Mouse (Mus musculus): ENCODE measurements around the gene Gm42674. TPM values are rescaled to one million over a fixed set of nuclear protein-coding genes. Genes with fewer than 3 reads are reported as not detected.

Gm42674 gene
- total RNA-seq (2021), result 1 to 10 TPM in 1 of 2 experiments, not detected in 1; 1.4 TPM
- long read RNA-seq, result 0 reads

GRCm38 (mm10) chr3:90601486-90602110, at the start of gene Gm42674:
Gene Gm42674, plus strand, starts transcription at chr3:90601904.
- DNase-seq (ENCODE audit: low spot score in 2 of 2), result no peak

- no peak for DNase-seq (ENCODE audit: low spot score in 2 of 2)
Observed at GRCm38 (mm10) chr3:90552231-90552630, 49.5 kb upstream of the Gm42674 start.

- peak; percentile 30 to 63 for DNase-seq (ENCODE audit: low spot score in 2 of 2)
Observed at GRCm38 (mm10) chr3:90555954-90556353, 45.8 kb upstream of the Gm42674 start.

- DNase-seq (ENCODE audit: low spot score in 2 of 2), result no peak
Observed at GRCm38 (mm10) chr3:90560008-90560628, 41.6 kb upstream of the Gm42674 start, which contains the start of gene S100a3. Gene S100a3, plus strand, starts transcription at chr3:90560578.

- DNase-seq (ENCODE audit: low spot score in 2 of 2), result no peak
Observed at GRCm38 (mm10) chr3:90574691-90575090, 27.0 kb upstream of the Gm42674 start.

- DNase-seq (ENCODE audit: low spot score in 2 of 2), result no peak
Observed at GRCm38 (mm10) chr3:90575320-90575719, 26.4 kb upstream of the Gm42674 start.

GRCm38 (mm10) chr3:90576351-90577001, 25.2 kb upstream of the Gm42674 start:
- no peak for DNase-seq (ENCODE audit: low spot score in 2 of 2)

GRCm38 (mm10) chr3:90579433-90579832, 22.3 kb upstream of the Gm42674 start:
- no peak for DNase-seq (ENCODE audit: low spot score in 2 of 2)

- DNase-seq (ENCODE audit: low spot score in 2 of 2), result no peak
Observed at GRCm38 (mm10) chr3:90581141-90581540, 20.6 kb upstream of the Gm42674 start.

GRCm38 (mm10) chr3:90582156-90582555, 19.5 kb upstream of the Gm42674 start:
- no peak for DNase-seq (ENCODE audit: low spot score in 2 of 2)

GRCm38 (mm10) chr3:90582556-90582955, 19.1 kb upstream of the Gm42674 start:
- no peak for DNase-seq (ENCODE audit: low spot score in 2 of 2)

- no peak for DNase-seq (ENCODE audit: low spot score in 2 of 2)
Observed at GRCm38 (mm10) chr3:90583893-90584292, 17.8 kb upstream of the Gm42674 start.

- peak; percentile 66 to 70 for DNase-seq (ENCODE audit: low spot score in 2 of 2)
Observed at GRCm38 (mm10) chr3:90585595-90585994, 16.1 kb upstream of the Gm42674 start.

- no peak for DNase-seq (ENCODE audit: low spot score in 2 of 2)
Observed at GRCm38 (mm10) chr3:90586016-90586643, 15.6 kb upstream of the Gm42674 start.

- DNase-seq (ENCODE audit: low spot score in 2 of 2), result no peak
Observed at GRCm38 (mm10) chr3:90586906-90587305, 14.8 kb upstream of the Gm42674 start.

- DNase-seq (ENCODE audit: low spot score in 2 of 2), result peak; percentile 35 to 55
Observed at GRCm38 (mm10) chr3:90587361-90588101, 14.2 kb upstream of the Gm42674 start.

- no peak for DNase-seq (ENCODE audit: low spot score in 2 of 2)
Observed at GRCm38 (mm10) chr3:90589390-90589789, 12.3 kb upstream of the Gm42674 start.

GRCm38 (mm10) chr3:90589947-90590346, 11.8 kb upstream of the Gm42674 start, which contains the start of gene S100a2:
Gene S100a2, plus strand, starts transcription at chr3:90590247.
- DNase-seq (ENCODE audit: low spot score in 2 of 2), result no peak

GRCm38 (mm10) chr3:90594466-90594865, 7.2 kb upstream of the Gm42674 start:
- DNase-seq (ENCODE audit: low spot score in 2 of 2), result no peak

GRCm38 (mm10) chr3:90595556-90595955, 6.1 kb upstream of the Gm42674 start:
- DNase-seq (ENCODE audit: low spot score in 2 of 2), result no peak

- DNase-seq (ENCODE audit: low spot score in 2 of 2), result no peak
Observed at GRCm38 (mm10) chr3:90596810-90597209, 4.9 kb upstream of the Gm42674 start.

Measured in layer of hippocampus, adult 18-20 months (tissue).